Mouse (Mus musculus) lung, postnatal 4 days (tissue): ENCODE measurements around the gene Slc25a1.

Experiments
- DNase-seq, 2 experiments: peaks; one replicate each; pipeline ENCODE4 v3.0.0; 2021

Slc25a1 gene

GRCm38 (mm10) chr16:17921325-17922162, 6.5 kb downstream of the Slc25a1 start:
- peak; percentile 96 to 97 for DNase-seq

GRCm38 (mm10) chr16:17920586-17920985, 7.4 kb downstream of the Slc25a1 start:
- DNase-seq, result no peak

GRCm38 (mm10) chr16:17914307-17915249, 13.4 kb downstream of the Slc25a1 start, which contains the start of gene Gsc2:
TSS of gene Gsc2 (minus strand) at chr16:17915059.
- DNase-seq, result peak in 1 of 2 experiments; percentile 47

GRCm38 (mm10) chr16:17911052-17911595, 16.9 kb downstream of the Slc25a1 start, which contains the start of gene Ess2:
TSS of gene Ess2 (minus strand) at chr16:17911348.
- peak; percentile 92 to 93 for DNase-seq

- no peak for DNase-seq
Observed at GRCm38 (mm10) chr16:17898462-17898861, 29.6 kb downstream of the Slc25a1 start, which contains the start of the genes Dgcr2 and Tssk2. TSS of gene Dgcr2 (minus strand) at chr16:17898562. TSS of gene Tssk2 (plus strand) at chr16:17898637.

- DNase-seq, result no peak
Observed at GRCm38 (mm10) chr16:17896091-17896490, 31.9 kb downstream of the Slc25a1 start.

- DNase-seq, result no peak
Observed at GRCm38 (mm10) chr16:17893923-17894322, 34.1 kb downstream of the Slc25a1 start, which contains the start of gene Tssk1. TSS of gene Tssk1 (plus strand) at chr16:17894223.

- DNase-seq, result peak; percentile 40 to 65
Observed at GRCm38 (mm10) chr16:17892606-17893005, 35.4 kb downstream of the Slc25a1 start.

GRCm38 (mm10) chr16:17891567-17891959, 36.5 kb downstream of the Slc25a1 start, which contains the start of gene Gm20518:
TSS of gene Gm20518 (minus strand) at chr16:17891671.
- peak; percentile 99 for DNase-seq

GRCm38 (mm10) chr16:17890917-17891566, 37.0 kb downstream of the Slc25a1 start:
- DNase-seq, result peak; percentile 82 to 86

- no peak for DNase-seq
Observed at GRCm38 (mm10) chr16:17890342-17890727, 37.7 kb downstream of the Slc25a1 start.

- DNase-seq, result no peak
Observed at GRCm38 (mm10) chr16:17889689-17890341, 38.2 kb downstream of the Slc25a1 start.

GRCm38 (mm10) chr16:17884116-17884515, 43.9 kb downstream of the Slc25a1 start:
- DNase-seq, result no peak

GRCm38 (mm10) chr16:17882196-17882595, 45.8 kb downstream of the Slc25a1 start:
- DNase-seq, result no peak

- DNase-seq, result no peak
Observed at GRCm38 (mm10) chr16:17879571-17879970, 48.4 kb downstream of the Slc25a1 start.

- DNase-seq, result no peak
Observed at GRCm38 (mm10) chr16:17876096-17876495, 51.9 kb downstream of the Slc25a1 start.
